Mouse (Mus musculus) layer of hippocampus, postnatal 10 days (tissue): Measurements from ENCODE around the gene Dusp15. TPM values are rescaled to one million over a fixed set of nuclear protein-coding genes. Genes with fewer than 3 reads are reported as not detected.

Experiments
- DNase-seq, 2 experiments: peaks; one replicate each; pipeline ENCODE4 v3.0.0; 2021; ENCODE audit warnings: low spot score in 2 of 2
- long read RNA-seq: library from polyadenylated mRNA; stranded (forward); transcript quantifications from one replicate; pipeline ENCODE4 v2.0.0, GENCODE M21; 2023
- total RNA-seq, 2 experiments: library from RNA; stranded (reverse); gene quantifications; 2 replicates each; pipeline ENCODE4 v1.2.3; 2021

Gene Dusp15
- 10 to 100 TPM; 21.4 to 24.0 TPM for total RNA-seq
- long read RNA-seq, partial matches to known transcripts, result 4 of 11 reads
- long read RNA-seq, other reads (novel, unspliced or antisense), result 2 of 11 reads

GRCm38 (mm10) chr2:152951065-152951849 lies at the start of gene Dusp15:
Gene Dusp15, minus strand, starts transcription at chr2:152951698.
- DNase-seq, result peak; percentile 68 to 76

GRCm38 (mm10) chr2:152997046-152997445 lies 45.5 kb upstream of the Dusp15 start:
- DNase-seq, result no peak

DNA sequence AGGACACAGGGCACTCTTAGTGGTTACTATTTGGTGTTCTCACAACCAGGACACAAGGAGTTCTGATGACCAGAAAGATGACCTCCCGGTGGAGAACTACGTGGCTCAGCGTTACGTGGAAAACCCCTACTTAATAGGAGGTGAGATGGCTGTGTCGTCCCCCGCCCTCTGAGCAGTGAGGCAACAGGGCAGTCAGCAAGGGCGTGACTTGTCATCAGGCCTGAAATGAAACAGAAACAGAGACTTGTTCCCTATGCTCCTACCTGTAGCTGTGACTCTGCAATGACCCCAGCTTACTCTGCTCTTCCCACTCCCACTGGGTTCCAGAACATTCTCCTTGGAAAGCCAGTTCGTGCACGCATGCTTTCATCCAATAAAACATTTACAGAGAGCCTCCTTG lies 40.0 kb upstream of the Dusp15 start:
- DNase-seq, result no peak

GRCm38 (mm10) chr2:152985582-152985981 lies 34.1 kb upstream of the Dusp15 start:
- peak; percentile 19 to 21 for DNase-seq

GRCm38 (mm10) chr2:152976991-152977390 lies 25.5 kb upstream of the Dusp15 start:
- no peak for DNase-seq

DNA sequence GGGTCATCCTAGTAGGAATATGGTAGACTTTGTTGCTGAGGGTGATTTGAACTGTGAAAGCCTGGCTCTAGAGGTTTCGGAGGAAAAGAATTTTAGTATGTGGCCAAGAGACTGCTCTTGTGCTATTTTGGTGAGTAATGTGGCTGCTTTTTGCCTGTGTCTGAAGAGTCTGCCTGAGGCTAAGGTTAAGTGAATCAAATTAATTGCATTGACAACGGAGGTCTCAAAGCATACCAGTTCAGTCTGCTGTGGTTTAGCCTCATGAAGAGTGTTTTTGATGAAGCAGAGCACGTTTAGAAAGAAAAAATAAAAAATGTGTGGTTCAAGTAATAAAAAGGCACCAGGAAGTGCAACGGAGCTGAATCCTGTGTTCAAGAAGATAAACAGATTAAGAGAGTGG lies 14.1 kb upstream of the Dusp15 start:
- DNase-seq, result no peak

- DNase-seq, result peak; percentile 74 to 79
These were observed 10.7 kb upstream of the Dusp15 start, which contains the start of gene Ttll9 for GRCm38 (mm10) chr2:152962091-152962793. Gene Ttll9, plus strand, starts transcription at chr2:152962485.

GRCm38 (mm10) chr2:152958116-152958515 lies 6.6 kb upstream of the Dusp15 start:
- no peak for DNase-seq

- no peak for DNase-seq
These were observed 587 bp upstream of the Dusp15 start for GRCm38 (mm10) chr2:152951850-152952720.

- no peak for DNase-seq
These were observed 987 bp downstream of the Dusp15 start for GRCm38 (mm10) chr2:152950358-152951064.

DNA sequence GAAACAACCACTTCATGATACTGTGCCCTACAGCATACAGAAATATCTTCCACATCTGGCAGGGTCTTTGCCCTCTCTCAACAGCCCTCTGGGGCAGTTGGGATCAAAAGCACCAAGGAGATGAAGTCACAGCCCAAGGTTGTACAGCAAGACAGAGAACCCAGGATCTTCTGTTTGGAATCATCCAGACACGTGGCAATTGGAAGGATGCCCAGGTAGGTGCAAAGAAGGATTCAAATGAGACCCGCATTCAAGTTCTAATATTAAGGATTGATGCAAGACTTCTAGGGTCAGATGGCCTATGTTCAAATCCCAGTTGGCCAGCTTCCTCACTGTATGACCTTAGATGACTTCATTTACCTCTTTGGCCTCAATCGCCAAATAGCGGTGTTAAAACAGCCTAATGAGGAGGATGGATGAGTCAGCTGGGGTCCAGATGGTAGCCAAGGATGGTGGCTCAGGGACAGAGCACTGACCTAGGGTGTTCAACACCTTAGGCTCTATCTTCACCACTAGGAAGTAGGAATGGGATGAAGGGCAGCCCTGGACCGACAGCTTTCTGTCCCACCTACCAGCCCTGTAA lies 3.0 kb downstream of the Dusp15 start:
- no peak for DNase-seq

DNA sequence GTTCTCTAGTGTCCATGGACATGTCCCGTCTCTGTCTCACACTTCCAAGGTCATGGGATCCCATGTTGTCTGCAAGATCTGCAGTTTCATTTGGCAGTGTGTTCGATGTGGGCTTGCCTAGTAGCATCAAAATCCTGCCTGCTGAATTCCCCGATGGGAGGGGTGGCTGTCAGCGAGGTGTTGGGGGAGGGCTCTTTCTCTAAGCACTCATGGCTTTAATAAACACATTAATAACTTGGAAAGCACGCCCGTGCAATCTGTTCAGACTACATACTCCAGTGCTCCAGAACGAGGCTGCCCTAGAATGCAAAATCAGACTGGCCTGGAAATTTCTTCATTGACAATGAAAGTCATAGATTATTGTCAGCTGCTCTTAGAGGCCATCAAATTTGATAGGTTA lies 4.4 kb downstream of the Dusp15 start:
- DNase-seq, result peak in 1 of 2 experiments; percentile 58

DNA sequence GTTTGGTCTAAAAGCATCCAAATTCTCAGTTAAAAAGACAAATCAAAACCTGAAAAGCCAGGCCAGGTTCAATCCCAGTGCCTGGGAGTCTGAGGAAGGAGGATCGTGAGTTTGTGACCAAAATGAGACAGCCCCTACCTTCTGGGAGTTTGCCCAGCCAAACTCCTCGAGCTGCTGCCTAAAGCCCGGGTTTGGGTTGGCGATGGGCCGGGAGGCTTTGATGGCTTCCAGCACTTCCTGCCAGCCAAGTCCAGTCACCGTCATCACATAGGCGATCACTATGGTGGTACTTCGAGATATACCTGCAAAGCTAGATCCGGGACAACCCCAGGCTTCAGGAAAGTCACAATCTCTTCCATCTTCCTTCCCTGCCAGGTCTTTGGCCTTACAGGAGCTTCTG lies 7.5 kb downstream of the Dusp15 start:
- DNase-seq, result no peak

GRCm38 (mm10) chr2:152943568-152943967 lies 7.9 kb downstream of the Dusp15 start:
- DNase-seq, result no peak

GRCm38 (mm10) chr2:152942898-152943515 lies 8.5 kb downstream of the Dusp15 start:
- DNase-seq, result no peak

GRCm38 (mm10) chr2:152941776-152942175 lies 9.7 kb downstream of the Dusp15 start:
- no peak for DNase-seq

DNA sequence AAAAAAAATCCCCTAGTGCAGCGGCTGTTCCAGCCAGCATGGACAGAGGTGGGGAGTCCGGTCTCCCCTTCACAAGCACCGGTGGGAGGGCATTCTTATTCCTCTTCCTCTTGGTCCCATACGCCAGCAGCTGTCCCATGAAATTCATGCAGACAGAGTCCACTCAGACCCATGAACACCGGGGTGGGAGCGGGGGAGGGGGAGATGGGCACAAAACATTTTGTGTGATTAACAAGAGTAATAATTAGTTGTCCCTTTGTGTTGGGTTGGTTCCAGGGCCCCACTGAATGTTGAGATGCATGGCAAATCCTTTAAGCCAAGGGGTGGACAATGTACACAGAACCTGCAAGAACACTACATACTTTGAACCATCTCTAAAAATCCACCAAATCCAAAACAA lies 10.4 kb downstream of the Dusp15 start:
- no peak for DNase-seq

- peak; percentile 69 to 73 for DNase-seq
These were observed 11.7 kb downstream of the Dusp15 start for GRCm38 (mm10) chr2:152939846-152940245.

DNA sequence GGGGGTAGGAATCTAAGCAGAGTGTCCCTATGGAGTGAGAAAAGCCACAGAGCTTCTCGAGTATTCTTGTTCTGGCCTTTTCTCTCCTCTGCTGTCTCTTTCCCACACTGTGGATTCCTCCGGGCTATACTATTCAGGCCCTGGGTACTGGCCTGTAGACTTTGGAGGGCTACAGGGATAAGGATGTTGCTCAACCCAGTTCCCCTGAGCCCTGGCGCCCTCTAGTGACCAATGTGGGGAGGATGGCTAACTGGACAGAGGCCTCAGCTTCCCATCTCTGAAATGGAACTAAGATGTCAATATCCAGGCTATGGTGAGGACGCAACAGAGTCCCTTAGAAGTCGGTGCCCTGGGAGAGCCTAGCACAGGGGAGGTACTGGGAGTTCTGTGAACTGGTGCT lies 17.9 kb downstream of the Dusp15 start:
- peak in 1 of 2 experiments; percentile 57 for DNase-seq

GRCm38 (mm10) chr2:152933048-152933447 lies 18.4 kb downstream of the Dusp15 start, which contains the start of gene Foxs1:
Gene Foxs1, minus strand, starts transcription at chr2:152933208.
- no peak for DNase-seq
